Mouse (Mus musculus) intestine, embryonic 16.5 days (tissue): Measurements from ENCODE around the gene Vps50. TPM values are rescaled to one million over a fixed set of nuclear protein-coding genes. Genes with fewer than 3 reads are reported as not detected.
"Not testable (repeated sequence)": the region's sequence is repeated elsewhere in the genome, so short reads cannot be mapped to it uniquely, and the experiment has no call there.

ENCODE experiments used
- ATAC-seq: fragments of 200-750 bp; cut with Nextera tagmentation; 2 replicates; pipeline ENCODE4 v1.8.0; 2017; ENCODE audit warnings: moderate TSS enrichment, moderate library complexity
- H3K27ac ChIP-seq: fragments of 300-500 bp; sonication (generic); 2 replicates; pipeline ENCODE4 v1.5.1; 2014; ENCODE audit warnings: mild to moderate bottlenecking, low read length
- H3K27me3 ChIP-seq: fragments of 300-500 bp; sonication (generic); replicated peaks from 2 replicates; pipeline ENCODE4 v1.6.1; 2014; ENCODE audit warnings: low read length, control low read depth, mixed read lengths; ENCODE audit not compliant: control insufficient read depth, insufficient read depth
- H3K36me3 ChIP-seq: fragments of 300-500 bp; sonication (generic); 2 replicates; pipeline ENCODE4 v1.6.1; 2014; ENCODE audit warnings: low read length, control low read depth; ENCODE audit not compliant: control insufficient read depth, insufficient read depth
- H3K4me1 ChIP-seq: fragments of 300-500 bp; sonication (generic); 2 replicates; pipeline ENCODE4 v1.6.1; 2014; ENCODE audit warnings: low read length, control low read depth, mixed read lengths; ENCODE audit not compliant: control insufficient read depth, insufficient read depth
- H3K4me2 ChIP-seq: fragments of 300-500 bp; sonication (generic); 2 replicates; pipeline ENCODE4 v1.6.1; 2014; ENCODE audit warnings: low read depth, low read length, control low read depth
- H3K4me3 ChIP-seq: fragments of 300-500 bp; sonication (generic); 2 replicates; pipeline ENCODE4 v1.5.1; 2014; ENCODE audit warnings: mild to moderate bottlenecking, low read length
- H3K9ac ChIP-seq: fragments of 300-500 bp; sonication (generic); 2 replicates; pipeline ENCODE4 v1.6.1; 2014; ENCODE audit warnings: low read depth, low read length
- H3K9me3 ChIP-seq: fragments of 300-500 bp; sonication (generic); 2 replicates; pipeline ENCODE4 v1.6.1; 2016; ENCODE audit warnings: low read length, control low read depth; ENCODE audit not compliant: control insufficient read depth
- WGBS: fragments of 180-500 bp; shearing (Covaris S2); extraction: QIAGEN DNeasy Blood & Tissue Kit; methylation state at CpG from one replicate; pipeline ENCODE4 v1.1.7; 2014; 5-methylcytosine and 5-hydroxymethylcytosine counted together
- polyA plus RNA-seq: library from polyadenylated mRNA; unstranded; fragments of >200 nt; fragmentation: Nextera tagmentation; extraction: Ambion mirVana; gene quantifications from 2 replicates; pipeline ENCODE4 v1.2.1, GENCODE M21; 2015

Gene Vps50
- polyA plus RNA-seq, 1 experiment from 2014 or later: 28.2 TPM

DNA sequence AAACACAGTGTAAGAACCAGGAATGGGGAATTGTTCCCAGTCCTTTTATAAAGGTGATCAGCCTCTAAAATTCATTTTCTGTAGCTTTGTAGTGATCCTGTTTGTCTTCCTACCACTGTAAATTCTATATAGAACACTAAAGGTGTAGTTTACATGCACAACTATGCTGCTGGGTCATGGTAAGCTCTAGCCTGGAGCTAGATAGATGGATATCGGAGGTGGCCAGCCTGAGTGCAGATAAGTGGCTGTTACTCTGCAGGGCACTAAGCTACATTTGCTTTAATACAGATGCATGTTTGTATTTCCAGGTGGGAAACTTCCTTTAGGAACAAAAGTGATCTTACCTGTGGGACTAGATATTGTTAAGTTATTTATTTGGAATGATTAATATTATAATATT is 51.8 kb downstream of the Vps50 start:
- Histone ChIP-seq H3K9me3 (no peaks in the 10 kb centered on the region), H3K36me3 (no peaks in the 10 kb centered on the region), H3K4me1 (no peaks in the 10 kb centered on the region), H3K9ac (no peak overlapping the region), H3K4me3 (no peak overlapping the region), H3K4me2 (no peak overlapping the region), H3K27ac (no peak overlapping the region), H3K27me3 (no peaks in the 10 kb centered on the region)
- ATAC-seq: no peak
- WGBS: 95% methylated on average over 1 of the region's 1 CpGs

DNA sequence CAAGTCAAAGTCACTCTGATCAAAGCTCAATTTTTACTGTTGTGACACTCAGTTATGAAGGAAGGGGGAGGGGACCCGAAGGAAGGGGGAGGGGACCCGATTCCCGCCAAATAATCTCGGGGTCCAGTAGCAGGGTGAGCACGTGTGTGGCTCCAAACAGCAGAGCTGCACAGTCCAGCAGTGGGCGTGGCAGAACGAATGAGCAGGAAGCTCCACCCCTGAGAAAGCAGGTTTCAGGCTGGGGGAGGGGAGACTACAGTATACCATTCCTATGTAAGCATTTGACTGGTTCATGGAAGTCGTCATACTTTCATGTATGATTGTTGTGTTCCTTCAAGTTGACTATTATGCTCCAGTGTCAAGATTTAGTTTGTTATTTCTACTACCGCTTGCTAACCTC is 54.5 kb downstream of the Vps50 start:
- ATAC-seq: not testable (repeated sequence)
- 78% methylated on average over 9 of the region's 9 CpGs for WGBS

DNA sequence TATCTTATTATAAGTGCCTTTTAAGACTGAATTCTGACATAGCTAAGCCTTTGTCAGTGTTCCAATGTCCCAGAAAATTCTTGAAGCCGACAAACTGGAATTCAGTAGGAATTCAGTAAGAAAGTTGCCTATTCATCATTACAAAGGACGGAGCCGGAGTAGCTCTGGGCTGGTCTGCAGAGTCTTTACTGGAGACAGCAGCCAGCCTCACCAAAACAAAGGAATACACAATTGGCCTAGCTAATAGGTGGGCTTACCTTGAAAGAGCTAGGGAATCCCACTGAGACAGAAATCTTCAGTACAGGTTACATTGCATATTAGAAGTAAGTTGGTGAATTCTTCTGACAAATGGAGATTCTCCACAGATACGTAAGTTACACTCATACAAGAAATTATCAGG is 59.0 kb downstream of the Vps50 start:
- Histone ChIP-seq H3K36me3 (no peaks in the 10 kb centered on the region), H3K4me1 (no peaks in the 10 kb centered on the region), H3K27ac (no peak overlapping the region), H3K9me3 (no peaks in the 10 kb centered on the region), H3K27me3 (no peaks in the 10 kb centered on the region), H3K4me3 (no peak overlapping the region), H3K9ac (no peak overlapping the region), H3K4me2 (no peak overlapping the region)
- 86% methylated on average over 4 of the region's 4 CpGs for WGBS
- no peak for ATAC-seq

More for the DNA sequence above, 54.5 kb downstream of the Vps50 start:
- not testable (repeated sequence) for H3K4me1 ChIP-seq, H3K27ac ChIP-seq, H3K4me3 ChIP-seq, H3K9me3 ChIP-seq, H3K4me2 ChIP-seq, H3K9ac ChIP-seq, H3K27me3 ChIP-seq, H3K36me3 ChIP-seq

DNA sequence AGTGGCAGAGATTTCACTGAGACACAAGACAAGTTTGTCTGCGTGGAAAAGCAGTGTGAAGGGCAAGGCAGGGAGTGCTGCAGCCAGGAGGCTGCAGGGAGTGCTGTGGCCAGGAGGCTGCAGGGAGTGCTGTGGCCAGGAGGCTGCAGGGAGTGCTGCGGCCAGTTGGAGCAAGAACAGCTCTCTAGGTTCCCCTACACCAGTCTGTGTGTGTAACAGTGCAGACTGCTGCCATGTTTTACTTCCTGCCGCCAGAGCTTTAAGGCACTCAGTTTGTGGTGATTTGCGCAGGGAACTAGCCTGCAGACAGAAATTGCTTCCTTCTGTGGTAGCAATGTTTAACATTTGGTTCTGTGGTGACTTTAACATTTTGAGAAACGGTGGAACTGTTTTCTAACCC is 61.8 kb downstream of the Vps50 start:
- H3K4me3 ChIP-seq: no peak overlapping the region
- H3K4me2 ChIP-seq: no peak overlapping the region
- no peaks in the 10 kb centered on the region for H3K9me3 ChIP-seq
- no peak overlapping the region for H3K9ac ChIP-seq
- ATAC-seq: no peak
- H3K27me3 ChIP-seq: no peaks in the 10 kb centered on the region
- H3K27ac ChIP-seq: no peak overlapping the region
- H3K36me3 ChIP-seq: no peaks in the 10 kb centered on the region
- WGBS: 59% methylated on average over 5 of the region's 5 CpGs
- H3K4me1 ChIP-seq: no peaks in the 10 kb centered on the region

DNA sequence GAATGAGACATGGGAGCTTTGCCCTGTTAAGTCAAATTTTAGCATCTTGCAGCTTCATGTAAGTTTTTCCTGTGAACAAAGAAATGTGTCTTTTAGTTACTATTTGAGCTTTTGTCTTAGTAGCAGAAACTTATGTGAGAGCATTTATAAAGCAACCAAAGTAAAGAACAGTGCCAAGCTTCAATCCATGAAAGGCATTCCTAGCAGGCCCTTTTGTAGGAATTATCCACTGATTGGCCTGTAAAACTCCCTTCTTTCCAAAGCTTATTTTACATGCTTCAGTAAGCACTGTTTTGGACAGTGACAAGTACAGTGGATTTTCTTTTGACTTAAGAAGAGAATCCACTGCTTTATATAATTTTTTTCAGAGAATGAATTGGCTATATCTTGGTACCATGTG is 64.1 kb downstream of the Vps50 start:
- H3K4me1 ChIP-seq: no peaks in the 10 kb centered on the region
- H3K9ac ChIP-seq: no peak overlapping the region
- H3K27ac ChIP-seq: no peak overlapping the region
- no peak overlapping the region for H3K4me3 ChIP-seq
- no peaks in the 10 kb centered on the region for H3K27me3 ChIP-seq
- no peaks in the 10 kb centered on the region for H3K36me3 ChIP-seq
- no peak overlapping the region for H3K4me2 ChIP-seq
- no peaks in the 10 kb centered on the region for H3K9me3 ChIP-seq
- ATAC-seq: no peak

DNA sequence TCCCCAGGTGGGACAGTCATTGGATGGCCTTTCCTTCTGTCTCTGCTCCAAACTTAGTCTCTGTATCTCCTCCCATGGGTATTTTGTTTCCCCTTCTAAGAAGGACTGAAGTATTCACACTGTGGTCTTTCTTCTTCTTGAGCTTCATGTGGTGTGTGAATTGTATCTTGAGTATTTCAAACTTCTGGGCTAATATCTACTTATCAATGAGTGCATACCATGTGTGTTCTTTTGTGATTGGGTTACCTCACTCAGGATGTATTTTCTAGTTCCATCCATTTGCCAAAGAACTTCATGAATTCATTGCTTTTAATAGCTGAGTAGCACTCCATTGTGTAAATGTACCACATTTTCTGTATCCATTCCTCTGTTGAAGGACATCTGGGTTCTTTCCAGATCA is 65.9 kb downstream of the Vps50 start:
- not testable (repeated sequence) for H3K4me3 ChIP-seq, H3K27me3 ChIP-seq, H3K27ac ChIP-seq, H3K36me3 ChIP-seq, H3K9ac ChIP-seq, ATAC-seq, H3K4me1 ChIP-seq, H3K9me3 ChIP-seq, H3K4me2 ChIP-seq

DNA sequence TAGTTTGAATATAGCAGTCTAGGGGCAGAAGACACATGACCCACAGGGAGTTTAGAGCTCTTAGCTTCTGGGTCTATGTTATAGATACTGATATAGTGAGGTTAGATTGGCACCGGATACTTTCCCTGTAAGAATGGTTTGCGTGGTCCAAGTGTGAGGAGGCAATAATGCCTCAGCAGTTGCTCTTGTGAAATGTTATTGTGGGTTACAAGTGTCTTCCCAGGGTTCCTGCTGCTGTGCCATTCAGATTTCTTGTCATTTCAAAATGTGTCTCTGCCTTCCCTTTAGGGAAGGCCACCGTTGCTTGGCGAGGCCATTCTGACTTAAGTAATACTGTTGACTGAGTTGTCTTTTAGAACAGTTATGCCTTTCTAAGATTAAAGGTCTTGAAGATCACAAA is 66.8 kb downstream of the Vps50 start:
- 86% methylated on average over 4 of the region's 4 CpGs for WGBS
- no peaks in the 10 kb centered on the region for H3K9me3 ChIP-seq
- no peak overlapping the region for H3K27ac ChIP-seq
- no peaks in the 10 kb centered on the region for H3K36me3 ChIP-seq
- no peak for ATAC-seq
- H3K4me3 ChIP-seq: no peak overlapping the region
- H3K4me1 ChIP-seq: no peaks in the 10 kb centered on the region
- H3K4me2 ChIP-seq: no peak overlapping the region
- H3K27me3 ChIP-seq: no peaks in the 10 kb centered on the region
- no peak overlapping the region for H3K9ac ChIP-seq

DNA sequence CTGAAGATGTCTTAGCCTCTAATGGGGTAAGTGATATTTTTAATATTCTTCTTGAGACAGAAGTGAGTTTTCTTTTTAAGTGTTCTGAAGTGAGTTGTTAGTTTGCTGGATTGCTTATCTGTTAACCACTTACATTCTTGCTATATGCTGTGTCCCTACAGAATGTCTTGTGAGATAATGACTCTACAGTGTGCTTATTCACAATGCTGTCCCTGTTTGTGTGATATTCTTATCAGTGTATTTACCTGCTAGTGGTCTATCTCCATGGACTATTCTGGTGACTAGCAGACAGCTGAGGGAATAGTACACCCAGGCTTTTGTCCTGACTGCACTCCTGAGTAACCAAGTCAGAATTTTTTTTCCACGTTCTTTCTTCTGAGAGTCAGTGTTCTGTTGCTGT is 67.5 kb downstream of the Vps50 start:
- Histone ChIP-seq H3K9me3 (no peaks in the 10 kb centered on the region), H3K27me3 (no peaks in the 10 kb centered on the region), H3K4me3 (no peak overlapping the region), H3K27ac (no peak overlapping the region), H3K4me2 (no peak overlapping the region), H3K36me3 (no peaks in the 10 kb centered on the region), H3K9ac (no peak overlapping the region), H3K4me1 (no peaks in the 10 kb centered on the region)
- ATAC-seq: no peak
- 83% methylated on average over 1 of the region's 1 CpGs for WGBS

DNA sequence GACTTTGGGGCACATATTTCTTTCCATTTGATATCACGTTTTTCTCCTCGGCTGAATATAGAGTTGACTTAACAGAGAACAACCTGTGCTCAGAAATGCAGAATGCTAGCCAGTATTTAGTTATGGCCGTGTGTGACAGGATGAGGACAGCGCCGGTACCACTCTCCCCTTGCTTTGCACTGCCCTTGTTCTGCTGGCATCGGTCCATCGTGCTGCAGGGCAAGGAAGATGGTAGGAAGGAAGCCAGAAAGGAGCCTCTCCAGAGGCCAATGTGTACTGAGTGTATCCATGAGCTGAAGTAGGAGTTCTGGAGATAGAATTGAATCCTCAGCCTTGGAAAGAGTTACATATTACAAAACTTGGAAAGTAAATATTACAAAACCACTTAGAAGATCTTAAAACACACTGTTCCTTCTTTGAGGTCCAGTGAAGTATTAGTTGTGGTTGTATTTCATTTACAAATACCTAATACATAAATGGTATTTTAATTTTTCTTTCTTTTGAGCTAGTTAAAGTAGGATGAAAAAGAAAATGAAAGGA is 69.0 kb downstream of the Vps50 start:
- no peaks in the 10 kb centered on the region for H3K4me1 ChIP-seq
- no peaks in the 10 kb centered on the region for H3K36me3 ChIP-seq
- H3K27ac ChIP-seq: no peak overlapping the region
- no peak overlapping the region for H3K4me3 ChIP-seq
- H3K27me3 ChIP-seq: no peaks in the 10 kb centered on the region
- H3K4me2 ChIP-seq: no peak overlapping the region
- no peak for ATAC-seq
- H3K9ac ChIP-seq: no peak overlapping the region
- no peaks in the 10 kb centered on the region for H3K9me3 ChIP-seq
- 91% methylated on average over 7 of the region's 7 CpGs for WGBS

DNA sequence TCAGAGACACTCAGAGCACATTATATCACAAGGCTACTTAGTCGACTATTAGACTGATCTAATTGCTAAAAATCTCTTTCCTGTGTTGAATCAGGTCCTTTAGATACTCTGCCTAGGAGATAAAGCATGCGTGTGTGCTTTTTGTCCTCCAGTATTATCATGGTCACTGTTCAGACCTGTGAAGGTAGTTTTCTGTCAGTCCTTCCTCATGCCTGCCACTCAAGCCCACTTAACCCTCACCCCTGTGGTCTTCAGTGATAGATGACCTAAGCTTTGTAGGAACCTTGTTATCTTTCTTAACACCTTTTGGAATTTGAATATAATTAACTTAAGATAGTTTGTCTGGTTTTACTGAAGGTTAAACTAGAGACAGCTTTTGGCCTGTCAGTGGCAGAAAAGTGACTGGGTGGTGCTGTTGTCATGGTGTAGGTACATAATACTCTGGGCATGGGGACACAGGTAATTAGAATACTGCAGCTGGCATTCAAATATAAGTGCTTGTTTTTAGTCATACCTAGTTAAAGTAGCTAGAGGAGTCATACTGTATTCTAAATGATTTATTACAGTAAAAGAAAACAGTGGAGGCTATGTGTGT is 74.1 kb downstream of the Vps50 start:
- no peak for ATAC-seq
- WGBS: 78% methylated on average over 2 of the region's 2 CpGs

More for the DNA sequence above, 74.1 kb downstream of the Vps50 start:
- Histone ChIP-seq H3K9me3 (no peaks in the 10 kb centered on the region), H3K27ac (no peak overlapping the region), H3K36me3 (no peaks in the 10 kb centered on the region), H3K4me1 (no peaks in the 10 kb centered on the region), H3K9ac (no peak overlapping the region), H3K4me3 (no peak overlapping the region), H3K27me3 (no peaks in the 10 kb centered on the region), H3K4me2 (no peak overlapping the region)
